Mouse (Mus musculus): ENCODE results near the gene Slc4a1. TPM values are rescaled to one million over a fixed set of nuclear protein-coding genes. Genes with fewer than 3 reads are reported as not detected.
"Not testable (repeated sequence)": the region's sequence is repeated elsewhere in the genome, so short reads cannot be mapped to it uniquely, and the experiment has no call there.

Gene Slc4a1
- not detected for polyA plus RNA-seq (2017; shearing (Covaris generic))

- not testable (repeated sequence) for ATAC-seq
These were observed at the start of gene Slc4a1 for GRCm38 (mm10) chr11:102366103-102366502. Slc4a1 (minus strand) TSS chr11:102366203.

- no peak for ATAC-seq
These were observed 49.2 kb upstream of the Slc4a1 start for GRCm38 (mm10) chr11:102415034-102415802.

- ATAC-seq, result no peak
These were observed 47.1 kb upstream of the Slc4a1 start for GRCm38 (mm10) chr11:102413059-102413458.

GRCm38 (mm10) chr11:102411704-102412103 lies 45.7 kb upstream of the Slc4a1 start:
- ATAC-seq, result peak; percentile 31

- ATAC-seq, result no peak
These were observed 45.1 kb upstream of the Slc4a1 start for GRCm38 (mm10) chr11:102411061-102411460.

- not testable (repeated sequence) for ATAC-seq
These were observed 44.3 kb upstream of the Slc4a1 start for GRCm38 (mm10) chr11:102410345-102410744.

- ATAC-seq, result no peak
These were observed 43.9 kb upstream of the Slc4a1 start for GRCm38 (mm10) chr11:102409795-102410330.

- no peak for ATAC-seq
These were observed 43.1 kb upstream of the Slc4a1 start for GRCm38 (mm10) chr11:102408888-102409794.

GRCm38 (mm10) chr11:102408344-102408876 lies 42.4 kb upstream of the Slc4a1 start:
- peak; percentile 92 for ATAC-seq

- no peak for ATAC-seq
These were observed 41.8 kb upstream of the Slc4a1 start, which contains the start of gene Slc25a39 for GRCm38 (mm10) chr11:102407834-102408215. Slc25a39 (minus strand) TSS chr11:102407946.

- peak; percentile 53 for ATAC-seq
These were observed 41.2 kb upstream of the Slc4a1 start for GRCm38 (mm10) chr11:102406900-102407833.

- ATAC-seq, result no peak
These were observed 40.4 kb upstream of the Slc4a1 start for GRCm38 (mm10) chr11:102406401-102406800.

- no peak for ATAC-seq
These were observed 39.7 kb upstream of the Slc4a1 start for GRCm38 (mm10) chr11:102405544-102406285.

- ATAC-seq, result no peak
These were observed 38.4 kb upstream of the Slc4a1 start for GRCm38 (mm10) chr11:102404161-102405010.

- ATAC-seq, result no peak
These were observed 37.7 kb upstream of the Slc4a1 start for GRCm38 (mm10) chr11:102403657-102404056.

GRCm38 (mm10) chr11:102401898-102402500 lies 36.0 kb upstream of the Slc4a1 start:
- ATAC-seq, result no peak

GRCm38 (mm10) chr11:102400513-102401084 lies 34.6 kb upstream of the Slc4a1 start:
- no peak for ATAC-seq

- no peak for ATAC-seq
These were observed 33.6 kb upstream of the Slc4a1 start for GRCm38 (mm10) chr11:102399610-102400072.

GRCm38 (mm10) chr11:102399107-102399506 lies 33.1 kb upstream of the Slc4a1 start:
- ATAC-seq, result no peak

All from CD4-positive, CD25-positive, alpha-beta regulatory T cell, adult 4 months (primary cell).